Mouse (Mus musculus) stomach, postnatal 0 days (tissue): ENCODE results near the gene Ikbkg.

Experiments used
- CTCF ChIP-seq: IDR thresholded peaks from 2 replicates; pipeline ENCODE4 v1.5.1; 2016; ENCODE audit warnings: antibody characterized with exemption, low read depth, mild to moderate bottlenecking, moderate library complexity
- EP300 ChIP-seq: optimal IDR thresholded peaks from 2 replicates; pipeline ENCODE3; 2016; ENCODE audit warnings: antibody characterized with exemption

- TF ChIP-seq CTCF (no peak), EP300 (no peak)
Observed at GRCm38 (mm10) chrX:74429290-74429821, 36.3 kb downstream of the Ikbkg start.
